In genomic region chr10:111247609-111248008, GRCm38 (mm10) we compare ENCODE assay signal across 18 mouse cellular contexts. TPM values are rescaled to one million over a fixed set of nuclear protein-coding genes. Genes with fewer than 3 reads are reported as not detected.
DNase-seq lines count a peak whose midpoint lies in the region; ATAC-seq and TF ChIP-seq lines count a peak whose summit lies in the region.
"Had no signal": no experiment of that assay in that cellular context is flagged by ENCODE, and none has a peak within 500 bp of the region (broad histone marks: within the 10 kb centered on the region; RNA-seq: fewer than 3 reads in every experiment).

No protein-coding gene starts in this region.

- no peak overlapping the region for H3K4me3 ChIP-seq in hindbrain, embryonic 12.5 days
- H3K4me3 ChIP-seq in hindbrain, embryonic 10.5 days: no peak overlapping the region
- peak overlapping the region; percentile 43; the same call in 1 of the 2 replicates for H3K4me3 ChIP-seq in cortical plate, adult 2 months (ENCODE audit: insufficient read depth, low read length)
- H3K4me3 ChIP-seq in hindbrain, postnatal 0 days (ENCODE audit: low read length): peak overlapping the region; percentile 30
- peak overlapping the region; percentile 34 for H3K4me3 ChIP-seq in neural tube, embryonic 13.5 days
- H3K4me3 ChIP-seq: gastrocnemius, adult 2 months; intestine, embryonic 15.5 days had no signal

- no peaks in the 10 kb centered on the region for H3K36me3 ChIP-seq in hindbrain, embryonic 12.5 days
- H3K36me3 ChIP-seq in hindbrain, embryonic 10.5 days: no peaks in the 10 kb centered on the region
- no peaks in the 10 kb centered on the region for H3K36me3 ChIP-seq in hindbrain, postnatal 0 days (ENCODE audit: insufficient read depth, low read length)
- H3K36me3 ChIP-seq in neural tube, embryonic 13.5 days: no peaks in the 10 kb centered on the region
- H3K36me3 ChIP-seq: intestine, embryonic 15.5 days had no signal

- WGBS in hindbrain, embryonic 12.5 days: 82% methylated on average over 4 of the region's 4 CpGs
- WGBS in hindbrain, embryonic 10.5 days: 80% methylated on average over 4 of the region's 4 CpGs
- 27% methylated on average over 4 of the region's 4 CpGs for WGBS in hindbrain, postnatal 0 days
- WGBS in neural tube, embryonic 13.5 days: 39% methylated on average over 4 of the region's 4 CpGs

- no peak for DNase-seq in hindbrain, embryonic 10.5 days (ENCODE audit: low spot score)
- peak; percentile 20 for DNase-seq in hindbrain, postnatal 0 days (ENCODE audit: low spot score)
- no peak for DNase-seq in spleen, adult 18-20 months
- no peak for DNase-seq in embryo, embryonic 10 days (ENCODE audit: low spot score)
- no peak for DNase-seq in adrenal gland, adult 18-20 months (ENCODE audit: low spot score in 2 of 2)
- DNase-seq: cerebellum, adult 11-12 months; gastrocnemius, adult 2 months; heart, postnatal 10 days; liver; lung, adult 18-20 months; right cerebral cortex, postnatal 25 days; thymus, adult 18-20 months had no signal

- no peak for TF ChIP-seq POLR2A in cortical plate, adult 2 months (IDR thresholded peaks at IDR 0.05; ENCODE audit: extremely low read depth, insufficient read depth, low read length)

- H3K27me3 ChIP-seq in hindbrain, embryonic 12.5 days: no peaks in the 10 kb centered on the region
- no peaks in the 10 kb centered on the region for H3K27me3 ChIP-seq in hindbrain, embryonic 10.5 days (ENCODE audit: insufficient read depth, poor library complexity, severe bottlenecking)
- no peaks in the 10 kb centered on the region for H3K27me3 ChIP-seq in hindbrain, postnatal 0 days (ENCODE audit: insufficient read depth, low read length)
- H3K27me3 ChIP-seq in neural tube, embryonic 13.5 days: no peaks in the 10 kb centered on the region
- H3K27me3 ChIP-seq: intestine, embryonic 15.5 days had no signal

- H3K4me2 ChIP-seq in hindbrain, embryonic 12.5 days (replicated peaks): no peak overlapping the region
- peak overlapping the region; percentile 50 for H3K4me2 ChIP-seq in hindbrain, postnatal 0 days (ENCODE audit: low read depth, low read length)
- H3K4me2 ChIP-seq in neural tube, embryonic 13.5 days: peak overlapping the region; percentile 48
- H3K4me2 ChIP-seq: intestine, embryonic 15.5 days had no signal

- no peaks in the 10 kb centered on the region for H3K9me3 ChIP-seq in hindbrain, embryonic 12.5 days (replicated peaks)
- no peaks in the 10 kb centered on the region for H3K9me3 ChIP-seq in hindbrain, embryonic 10.5 days
- H3K9me3 ChIP-seq in hindbrain, postnatal 0 days (ENCODE audit: low read length): no peaks in the 10 kb centered on the region
- H3K9me3 ChIP-seq in neural tube, embryonic 13.5 days: no peaks in the 10 kb centered on the region
- H3K9me3 ChIP-seq: intestine, embryonic 15.5 days had no signal

- TF ChIP-seq CTCF in cortical plate, adult 2 months (IDR thresholded peaks at IDR 0.05; ENCODE audit: extremely low read depth, insufficient read depth, low read length): no peak
- TF ChIP-seq CTCF in hindbrain, postnatal 0 days (IDR thresholded peaks at IDR 0.05; ENCODE audit: low read depth): no peak

- no peak overlapping the region for H3K9ac ChIP-seq in hindbrain, embryonic 12.5 days
- no peak overlapping the region; the same call in 1 of the 2 replicates for H3K9ac ChIP-seq in hindbrain, postnatal 0 days (replicated peaks; ENCODE audit: low read length)
- peak overlapping the region; percentile 61 for H3K9ac ChIP-seq in neural tube, embryonic 13.5 days
- H3K9ac ChIP-seq: intestine, embryonic 15.5 days had no signal

- no peak for ATAC-seq in hindbrain, embryonic 12.5 days (ENCODE audit: low FRiP score)
- ATAC-seq in hindbrain, postnatal 0 days: no peak
- ATAC-seq in neural tube, embryonic 13.5 days (ENCODE audit: low read depth): no peak
- ATAC-seq: intestine, embryonic 15.5 days had no signal

- H3K27ac ChIP-seq in hindbrain, embryonic 12.5 days: peak overlapping the region; percentile 67; the same call in 1 of the 2 replicates
- no peak overlapping the region for H3K27ac ChIP-seq in hindbrain, embryonic 10.5 days
- no peak overlapping the region for H3K27ac ChIP-seq in cortical plate, adult 2 months (ENCODE audit: insufficient read depth, low read length)
- H3K27ac ChIP-seq in hindbrain, postnatal 0 days: peak overlapping the region; percentile 63; the same call in 1 of the 2 replicates
- H3K27ac ChIP-seq in neural tube, embryonic 13.5 days (replicated peaks): peak overlapping the region; percentile 79
- H3K27ac ChIP-seq: gastrocnemius, adult 2 months; intestine, embryonic 15.5 days; kidney, postnatal 0 days; macrophage had no signal

- H3K4me1 ChIP-seq in hindbrain, embryonic 12.5 days: 0 out of 2 replicates have a peak, but pooled peaks cover 2% of the 10 kb centered on the region
- no peaks in the 10 kb centered on the region for H3K4me1 ChIP-seq in hindbrain, embryonic 10.5 days (replicated peaks)
- peaks cover 9% of the 10 kb centered on the region for H3K4me1 ChIP-seq in cortical plate, adult 2 months (ENCODE audit: control insufficient read depth, insufficient read depth, low read length)
- peaks cover 5% of the 10 kb centered on the region; the same call in 1 of the 2 replicates for H3K4me1 ChIP-seq in hindbrain, postnatal 0 days (ENCODE audit: insufficient read depth, low read length)
- peaks cover 24% of the 10 kb centered on the region for H3K4me1 ChIP-seq in neural tube, embryonic 13.5 days (replicated peaks)
- H3K4me1 ChIP-seq: intestine, embryonic 15.5 days had no signal

RNA-seq across cellular contexts. Expression of gene Bbs10, which starts 50.9 kb away (rescaled TPM):
- 6.5 and 6.7 TPM in 2 replicates for polyA plus RNA-seq in hindbrain, embryonic 12.5 days (2016; fragmentation: Nextera tagmentation; extraction: Ambion mirVana)
- 5.4 and 6.9 TPM in 2 replicates for polyA plus RNA-seq in hindbrain, embryonic 10.5 days (2016; fragmentation: Nextera tagmentation; extraction: Ambion mirVana)
- 4.7 and 5.0 TPM in 2 replicates for polyA plus RNA-seq in cortical plate, adult 2 months (2012; rRNA removed)
- 4.3 and 6.8 TPM in 2 replicates for total RNA-seq in hindbrain, postnatal 0 days (2014; rRNA removed)
- 2.2 and 2.8 TPM in 2 replicates for polyA plus RNA-seq in hindbrain, postnatal 0 days (2015; fragmentation: Nextera tagmentation; extraction: Ambion mirVana)
- polyA plus RNA-seq in neural tube, embryonic 13.5 days (2015; fragmentation: Nextera tagmentation; extraction: Ambion mirVana): 6.3 and 6.4 TPM in 2 replicates
- total RNA-seq in adrenal gland, adult 18-20 months (2021): 1 to 10 TPM; 3.8 to 4.4 TPM

Comparison
In these comparisons a context has a peak if more than half of its experiments do, and no peak if none do; other contexts are left out.
1. H3K27ac ChIP-seq: peak in hindbrain, embryonic 12.5 days (single experiment), hindbrain, postnatal 0 days (single experiment) and neural tube, embryonic 13.5 days (single experiment); none in hindbrain, embryonic 10.5 days (single experiment) and cortical plate, adult 2 months (single experiment).
2. H3K4me3 ChIP-seq: peak in cortical plate, adult 2 months (single experiment), hindbrain, postnatal 0 days (single experiment) and neural tube, embryonic 13.5 days (single experiment); none in hindbrain, embryonic 12.5 days (single experiment) and hindbrain, embryonic 10.5 days (single experiment).